Mouse (Mus musculus) limb, embryonic 13.5 days (tissue): ENCODE measurements at regions not wholly inside any gene's neighbourhood (a gene's known extent, or its start where the extent isn't known, plus 50 kb on each side); places are given as distances from the start of the nearest gene placed in this dataset.

Source experiments
- ATAC-seq: fragments of 200-750 bp; cut with Nextera tagmentation; 2 replicates; pipeline ENCODE4 v1.8.0; 2017; ENCODE audit warnings: low read depth, moderate number of reproducible peaks, moderate TSS enrichment; ENCODE audit not compliant: low FRiP score
- H3K27ac ChIP-seq: fragments of 300-500 bp; sonication (generic); 2 replicates; pipeline ENCODE4 v1.5.1; 2015; ENCODE audit warnings: inconsistent platforms, mild to moderate bottlenecking, moderate library complexity
- H3K27me3 ChIP-seq: fragments of 300-500 bp; sonication (generic); 2 replicates; pipeline ENCODE4 v1.6.1; 2015; ENCODE audit warnings: mild to moderate bottlenecking, inconsistent platforms
- H3K36me3 ChIP-seq: fragments of 300-500 bp; sonication (generic); 2 replicates; pipeline ENCODE4 v1.6.1; 2015; ENCODE audit warnings: inconsistent platforms, mild to moderate bottlenecking, moderate library complexity
- H3K4me1 ChIP-seq: fragments of 300-500 bp; sonication (generic); 2 replicates; pipeline ENCODE4 v1.6.1; 2015; ENCODE audit warnings: inconsistent platforms
- H3K4me2 ChIP-seq: fragments of 300-500 bp; sonication (generic); replicated peaks from 2 replicates; pipeline ENCODE4 v1.6.1; 2015; ENCODE audit warnings: inconsistent platforms, mild to moderate bottlenecking, moderate library complexity
- H3K4me3 ChIP-seq: fragments of 300-500 bp; sonication (generic); 2 replicates; pipeline ENCODE4 v1.5.1; 2015; ENCODE audit warnings: moderate library complexity, mild to moderate bottlenecking, inconsistent platforms
- H3K9ac ChIP-seq: fragments of 300-500 bp; sonication (generic); 2 replicates; pipeline ENCODE4 v1.6.1; 2015; ENCODE audit warnings: mild to moderate bottlenecking, inconsistent platforms
- H3K9me3 ChIP-seq: fragments of 300-500 bp; sonication (generic); 2 replicates; pipeline ENCODE4 v1.6.1; 2016; ENCODE audit warnings: inconsistent platforms
- WGBS: fragments of 180-500 bp; shearing (Covaris S2); methylation state at CpG from one replicate; pipeline ENCODE4 v1.1.7; 2015; 5-methylcytosine and 5-hydroxymethylcytosine counted together

DNA sequence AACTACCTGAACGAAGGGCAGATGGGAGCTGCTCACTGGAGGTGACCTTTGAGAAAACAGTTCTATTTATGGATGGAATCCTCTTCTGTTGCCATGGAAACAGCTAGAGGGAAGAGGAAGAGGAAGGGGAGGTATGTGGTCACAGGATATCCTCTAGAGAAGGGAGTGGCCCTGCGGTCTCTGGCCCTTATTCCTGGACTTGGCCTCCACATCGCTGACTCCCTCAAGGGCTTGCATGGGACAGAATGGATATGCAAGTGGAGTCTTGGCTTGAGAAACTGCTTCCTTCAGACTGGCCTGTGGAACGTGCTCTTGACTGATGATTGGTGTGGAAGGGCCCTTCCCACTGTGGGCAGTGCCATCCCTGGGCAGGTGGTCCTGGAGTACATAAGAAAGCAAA, 68.9 kb upstream of the Pitx1 start:
- H3K4me3 ChIP-seq, result no peak overlapping the region
- no peak overlapping the region for H3K4me2 ChIP-seq
- H3K27me3 ChIP-seq, result peaks cover 7% of the 10 kb centered on the region
- no peak overlapping the region for H3K27ac ChIP-seq
- H3K4me1 ChIP-seq, result peaks cover 21% of the 10 kb centered on the region
- H3K9me3 ChIP-seq, result no peaks in the 10 kb centered on the region
- H3K9ac ChIP-seq, result no peak overlapping the region
- 89% methylated on average over 4 of the region's 4 CpGs for WGBS
- H3K36me3 ChIP-seq, result no peaks in the 10 kb centered on the region
- ATAC-seq, result no peak

DNA sequence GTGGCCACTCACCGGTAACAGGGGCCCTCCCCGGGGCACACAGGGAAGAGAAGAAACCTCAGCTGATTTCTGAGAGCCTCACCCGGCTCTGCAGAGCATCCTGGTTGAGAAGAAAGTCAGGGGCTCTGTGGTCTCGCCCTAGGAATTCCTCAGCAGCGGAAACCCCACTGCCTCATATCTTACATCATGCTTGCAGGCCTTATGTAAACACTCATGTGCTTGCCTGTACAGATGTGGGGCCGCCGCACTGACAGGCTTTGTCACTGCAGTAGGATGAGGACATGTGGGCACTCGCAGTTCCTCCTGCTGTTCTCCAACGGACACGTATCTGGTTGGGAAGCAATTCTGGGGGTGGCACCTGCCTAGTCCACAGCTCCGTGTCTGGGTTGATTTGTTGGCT, 66.3 kb upstream of the Pitx1 start:
- no peak overlapping the region for H3K27ac ChIP-seq
- H3K9me3 ChIP-seq, result no peaks in the 10 kb centered on the region
- no peak for ATAC-seq
- peaks cover 37% of the 10 kb centered on the region for H3K4me1 ChIP-seq
- H3K9ac ChIP-seq, result no peak overlapping the region
- peaks cover 11% of the 10 kb centered on the region for H3K27me3 ChIP-seq
- WGBS, result 63% methylated on average over 11 of the region's 11 CpGs
- H3K4me2 ChIP-seq, result no peak overlapping the region
- H3K4me3 ChIP-seq, result no peak overlapping the region
- H3K36me3 ChIP-seq, result no peaks in the 10 kb centered on the region

GRCm38 (mm10) chr13:55900190-55900526, 64.2 kb upstream of the Pitx1 start:
- no peak overlapping the region for H3K4me3 ChIP-seq
- peaks cover 11% of the 10 kb centered on the region for H3K27me3 ChIP-seq
- no peak overlapping the region for H3K9ac ChIP-seq
- no peaks in the 10 kb centered on the region for H3K9me3 ChIP-seq
- H3K4me1 ChIP-seq, result peaks cover 37% of the 10 kb centered on the region
- 64% methylated on average over 4 of the region's 4 CpGs for WGBS
- no peak overlapping the region for H3K4me2 ChIP-seq
- no peaks in the 10 kb centered on the region for H3K36me3 ChIP-seq
- H3K27ac ChIP-seq, result no peak overlapping the region; the same call in 1 of the 2 replicates
- ATAC-seq, result no peak

DNA sequence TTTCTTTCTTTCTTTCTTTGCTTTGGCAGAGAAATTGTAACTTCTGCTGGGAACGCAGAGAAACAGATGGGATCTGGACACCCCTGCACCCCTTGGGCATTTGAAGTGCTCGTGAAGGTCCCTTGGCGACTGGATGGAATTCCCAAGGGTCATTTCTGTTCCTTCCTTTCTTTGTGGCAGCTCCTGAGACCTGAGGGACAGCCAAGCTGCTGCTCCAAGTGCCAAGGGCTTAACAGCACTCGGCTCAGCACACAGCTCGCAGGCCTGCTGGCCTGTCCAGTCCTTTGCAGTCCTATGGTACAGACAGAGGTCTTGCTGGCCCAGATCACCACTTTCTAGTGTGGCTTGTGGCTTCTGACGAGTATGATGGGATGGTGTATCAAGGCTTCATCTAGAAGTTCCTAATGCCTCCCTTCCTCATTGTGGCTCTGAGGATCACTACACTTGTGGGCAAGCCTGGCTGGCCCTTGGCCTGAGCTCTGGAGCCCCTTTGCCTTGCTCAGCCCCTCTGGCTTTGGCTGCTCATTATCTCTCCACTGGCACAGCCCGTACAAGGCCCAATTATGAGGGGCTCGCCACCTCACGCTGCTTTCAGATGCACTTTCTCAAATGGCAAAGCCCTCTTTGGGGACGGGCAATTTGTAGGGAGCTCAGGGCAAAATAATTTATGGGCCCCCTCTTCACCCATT, 63.7 kb upstream of the Pitx1 start:
- Histone ChIP-seq H3K9me3 (no peaks in the 10 kb centered on the region), H3K9ac (peak overlapping the region; percentile 35; the same call in 1 of the 2 replicates), H3K4me3 (no peak overlapping the region), H3K27ac (no peak overlapping the region; the same call in 1 of the 2 replicates), H3K36me3 (no peaks in the 10 kb centered on the region), H3K4me1 (peaks cover 37% of the 10 kb centered on the region), H3K4me2 (no peak overlapping the region), H3K27me3 (peaks cover 11% of the 10 kb centered on the region)
- 48% methylated on average over 10 of the region's 10 CpGs for WGBS
- ATAC-seq, result no peak

DNA sequence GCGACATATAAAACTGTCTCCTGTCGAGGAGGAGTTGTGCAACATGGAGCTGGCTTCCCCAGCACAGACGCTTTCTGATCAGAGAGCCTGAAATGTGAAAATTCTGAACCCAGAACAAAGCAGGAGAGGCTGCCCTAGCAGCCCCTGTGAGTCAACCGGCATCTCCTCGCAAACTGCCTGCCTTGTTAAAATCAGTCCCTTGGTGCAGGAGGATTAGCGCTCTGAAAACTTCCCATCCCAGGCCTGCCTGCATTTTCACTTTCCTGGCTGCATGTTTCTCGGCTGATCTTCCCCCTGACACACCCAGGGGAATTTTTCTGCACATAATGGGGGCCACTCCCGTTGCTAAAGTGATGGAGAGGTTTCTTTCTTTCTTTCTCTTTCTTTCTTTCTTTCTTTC, 63.0 kb upstream of the Pitx1 start:
- H3K4me1 ChIP-seq, result peaks cover 37% of the 10 kb centered on the region
- peak; percentile 30; the same call in 1 of the 2 replicates for ATAC-seq
- no peaks in the 10 kb centered on the region for H3K36me3 ChIP-seq
- 16% methylated on average over 8 of the region's 8 CpGs for WGBS
- no peak overlapping the region for H3K9ac ChIP-seq
- H3K4me2 ChIP-seq, result peak overlapping the region; percentile 34
- no peak overlapping the region for H3K4me3 ChIP-seq
- peaks cover 11% of the 10 kb centered on the region for H3K27me3 ChIP-seq
- peak overlapping the region; percentile 28; the same call in 1 of the 2 replicates for H3K27ac ChIP-seq
- H3K9me3 ChIP-seq, result no peaks in the 10 kb centered on the region

GRCm38 (mm10) chr13:55898257-55898950, 62.4 kb upstream of the Pitx1 start:
- ATAC-seq, result peak; percentile 49; the same call in 1 of the 2 replicates
- Histone ChIP-seq H3K9ac (no peak overlapping the region), H3K4me2 (peak overlapping the region; percentile 34), H3K36me3 (no peaks in the 10 kb centered on the region), H3K4me1 (peaks cover 37% of the 10 kb centered on the region), H3K27me3 (peaks cover 9% of the 10 kb centered on the region), H3K9me3 (no peaks in the 10 kb centered on the region), H3K27ac (peak overlapping the region; percentile 28; the same call in 1 of the 2 replicates), H3K4me3 (no peak overlapping the region)
- 50% methylated on average over 17 of the region's 17 CpGs for WGBS

DNA sequence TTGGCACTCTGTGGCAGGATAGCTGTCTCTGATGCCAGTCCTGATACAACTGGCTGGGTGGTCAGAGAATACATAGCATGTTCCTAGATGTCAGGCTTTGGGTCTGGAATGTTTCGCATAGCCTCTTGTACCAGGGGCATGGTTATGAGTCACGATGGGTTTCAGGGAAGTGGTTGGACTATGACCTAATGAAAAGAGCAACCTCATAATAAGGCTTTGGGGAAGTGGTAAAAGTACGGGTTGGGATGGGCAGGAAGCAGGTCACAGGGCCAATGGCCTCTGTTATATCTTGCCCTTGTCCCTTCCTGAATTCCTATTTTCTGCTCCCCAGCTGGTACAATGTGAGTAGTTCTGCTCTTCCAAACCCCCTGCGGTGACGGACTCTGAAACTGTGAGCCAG, 59.5 kb upstream of the Pitx1 start:
- H3K4me3 ChIP-seq, result no peak overlapping the region
- H3K4me2 ChIP-seq, result no peak overlapping the region
- H3K9me3 ChIP-seq, result no peaks in the 10 kb centered on the region
- H3K4me1 ChIP-seq, result peaks cover 28% of the 10 kb centered on the region
- H3K9ac ChIP-seq, result no peak overlapping the region
- peaks cover 11% of the 10 kb centered on the region for H3K27me3 ChIP-seq
- no peak overlapping the region for H3K27ac ChIP-seq
- ATAC-seq, result no peak
- no peaks in the 10 kb centered on the region for H3K36me3 ChIP-seq
- 88% methylated on average over 5 of the region's 5 CpGs for WGBS

GRCm38 (mm10) chr13:55893154-55894018, 57.4 kb upstream of the Pitx1 start:
- Histone ChIP-seq H3K36me3 (no peaks in the 10 kb centered on the region), H3K27ac (no peak overlapping the region), H3K9me3 (0 out of 2 replicates have a peak, but pooled peaks cover 3% of the 10 kb centered on the region), H3K4me3 (no peak overlapping the region), H3K9ac (no peak overlapping the region), H3K27me3 (peaks cover 10% of the 10 kb centered on the region; the same call in 1 of the 2 replicates), H3K4me2 (no peak overlapping the region), H3K4me1 (peaks cover 8% of the 10 kb centered on the region)
- 67% methylated on average over 25 of the region's 25 CpGs for WGBS
- ATAC-seq, result no peak

DNA sequence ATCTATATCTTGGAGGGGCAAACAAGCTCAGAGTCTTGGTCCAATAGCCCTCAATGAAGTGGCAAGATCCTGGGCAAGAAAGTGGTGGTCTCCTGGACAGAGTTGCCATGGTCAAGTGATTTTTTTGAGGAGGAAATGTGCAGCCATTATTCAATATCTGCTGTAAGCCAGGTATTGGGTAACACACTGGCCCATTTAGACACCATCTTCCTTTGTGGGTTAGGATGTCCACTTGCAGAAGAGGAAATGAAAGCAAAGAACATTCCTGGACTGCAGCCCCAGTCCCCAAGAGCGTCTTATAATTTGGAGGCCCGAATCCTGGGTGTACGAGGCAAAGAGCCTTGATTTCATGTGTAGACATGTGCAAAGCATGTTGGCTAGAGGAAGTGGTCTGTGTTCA, 56.3 kb upstream of the Pitx1 start:
- Histone ChIP-seq H3K4me1 (no peaks in the 10 kb centered on the region), H3K27ac (no peak overlapping the region), H3K4me3 (no peak overlapping the region), H3K36me3 (no peaks in the 10 kb centered on the region), H3K4me2 (no peak overlapping the region), H3K9ac (no peak overlapping the region), H3K27me3 (peaks cover 10% of the 10 kb centered on the region; the same call in 1 of the 2 replicates), H3K9me3 (0 out of 2 replicates have a peak, but pooled peaks cover 3% of the 10 kb centered on the region)
- WGBS, result 78% methylated on average over 3 of the region's 3 CpGs
- ATAC-seq, result no peak

DNA sequence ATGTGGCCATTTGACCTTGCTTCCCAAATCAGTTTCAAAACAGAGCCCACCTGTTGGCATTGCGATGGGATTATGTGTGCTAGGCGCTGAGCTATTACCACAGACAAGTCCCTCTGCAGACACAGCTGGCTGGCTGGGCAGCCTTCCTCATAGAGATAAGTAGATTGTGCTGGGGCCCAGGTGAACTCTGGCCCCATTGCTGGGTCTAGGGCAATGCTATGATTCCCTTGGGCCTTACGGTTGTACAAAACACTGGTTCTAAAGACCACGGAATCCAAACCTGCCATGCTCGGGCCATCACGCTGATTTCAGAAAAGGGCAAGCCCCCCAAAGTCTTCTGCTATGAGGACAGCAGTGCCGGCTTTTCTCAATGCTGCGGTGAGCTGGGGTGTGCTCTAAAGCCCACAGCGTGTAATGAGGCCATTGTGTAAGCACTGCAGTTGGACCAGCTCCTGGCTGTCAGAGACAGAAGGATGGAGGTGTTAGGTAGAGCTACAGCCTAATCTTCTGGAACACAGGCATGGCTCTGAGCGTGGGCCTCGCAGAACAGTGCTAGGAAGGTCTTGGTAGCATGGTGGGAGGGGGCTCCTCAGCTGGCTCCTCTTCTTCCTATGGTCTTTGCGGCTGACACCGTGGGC, 51.2 kb upstream of the Pitx1 start:
- ATAC-seq, result no peak
- Histone ChIP-seq H3K4me2 (no peak overlapping the region), H3K9ac (no peak overlapping the region), H3K4me3 (no peak overlapping the region), H3K9me3 (0 out of 2 replicates have a peak, but pooled peaks cover 3% of the 10 kb centered on the region), H3K27ac (no peak overlapping the region), H3K36me3 (no peaks in the 10 kb centered on the region), H3K4me1 (no peaks in the 10 kb centered on the region), H3K27me3 (0 out of 2 replicates have a peak, but pooled peaks cover 3% of the 10 kb centered on the region)
- WGBS, result 88% methylated on average over 13 of the region's 13 CpGs
